Mouse (Mus musculus) heart, embryonic 12.5 days (tissue): ENCODE measurements around the gene Defa28. TPM values are rescaled to one million over a fixed set of nuclear protein-coding genes. Genes with fewer than 3 reads are reported as not detected.
"Not testable (repeated sequence)": the region's sequence is repeated elsewhere in the genome, so short reads cannot be mapped to it uniquely, and the experiment has no call there.

Experiments
- ATAC-seq: fragments of 200-750 bp; cut with Nextera tagmentation; 2 replicates; pipeline ENCODE4 v1.8.0; 2017; ENCODE audit warnings: moderate TSS enrichment, moderate library complexity; ENCODE audit not compliant: insufficient number of reproducible peaks, low FRiP score
- H3K27ac ChIP-seq: fragments of 300-500 bp; sonication (generic); 2 replicates; pipeline ENCODE4 v1.5.1; 2016; ENCODE audit warnings: mild to moderate bottlenecking, moderate library complexity; ENCODE audit not compliant: poor library complexity, severe bottlenecking
- H3K27me3 ChIP-seq: fragments of 300-500 bp; sonication (generic); replicated peaks from 2 replicates; pipeline ENCODE4 v1.6.1; 2016; ENCODE audit warnings: mild to moderate bottlenecking, moderate library complexity
- H3K36me3 ChIP-seq: fragments of 300-500 bp; sonication (generic); 2 replicates; pipeline ENCODE4 v1.6.1; 2016; ENCODE audit warnings: mild to moderate bottlenecking, moderate library complexity
- H3K4me1 ChIP-seq: fragments of 300-500 bp; sonication (generic); replicated peaks from 2 replicates; pipeline ENCODE4 v1.6.1; 2016; ENCODE audit warnings: mild to moderate bottlenecking
- H3K4me2 ChIP-seq: fragments of 300-500 bp; sonication (generic); 2 replicates; pipeline ENCODE4 v1.6.1; 2016; ENCODE audit warnings: mild to moderate bottlenecking, moderate library complexity
- H3K4me3 ChIP-seq: fragments of 300-500 bp; sonication (generic); 2 replicates; pipeline ENCODE4 v1.5.1; 2016; ENCODE audit warnings: mild to moderate bottlenecking
- H3K9ac ChIP-seq: fragments of 300-500 bp; sonication (generic); 2 replicates; pipeline ENCODE4 v1.6.1; 2016; ENCODE audit warnings: mild to moderate bottlenecking, moderate library complexity
- H3K9me3 ChIP-seq: fragments of 300-500 bp; sonication (generic); replicated peaks from 2 replicates; pipeline ENCODE4 v1.6.1; 2016; ENCODE audit warnings: mild to moderate bottlenecking, moderate library complexity
- WGBS: fragments of 180-500 bp; shearing (Covaris S2); methylation state at CpG from one replicate; pipeline ENCODE4 v1.1.7; 2016; 5-methylcytosine and 5-hydroxymethylcytosine counted together
- polyA plus RNA-seq: library from polyadenylated mRNA; unstranded; fragments of >200 nt; fragmentation: Nextera tagmentation; extraction: Ambion mirVana; gene quantifications from 2 replicates; pipeline ENCODE4 v1.2.1, GENCODE M21; 2016

The Defa28 gene
- polyA plus RNA-seq, result not detected in 2 replicates

- not testable (repeated sequence) for ATAC-seq, H3K36me3 ChIP-seq, H3K4me1 ChIP-seq, H3K4me2 ChIP-seq, H3K9me3 ChIP-seq, H3K27ac ChIP-seq, H3K27me3 ChIP-seq, H3K4me3 ChIP-seq, H3K9ac ChIP-seq
- WGBS, result no CpG with 5 or more reads among the region's 1 CpGs
Observed at GRCm38 (mm10) chr8:21582706-21583105, at the start of gene Defa28. Gene Defa28, plus strand, starts transcription at chr8:21583006.

- H3K4me1 ChIP-seq, H3K27me3 ChIP-seq, H3K27ac ChIP-seq, ATAC-seq, H3K4me2 ChIP-seq, H3K9me3 ChIP-seq, H3K36me3 ChIP-seq, H3K9ac ChIP-seq, H3K4me3 ChIP-seq: not testable (repeated sequence)
- WGBS, result no CpG with 5 or more reads among the region's 1 CpGs
Observed at GRCm38 (mm10) chr8:21565086-21565485, 17.7 kb upstream of the Defa28 start, which contains the start of gene Defa37. Gene Defa37, plus strand, starts transcription at chr8:21565386.

- WGBS, result no CpG with 5 or more reads among the region's 1 CpGs
Observed at GRCm38 (mm10) chr8:21594408-21594807, 11.6 kb downstream of the Defa28 start, which contains the start of gene Gm7861. Gene Gm7861, minus strand, starts transcription at chr8:21594508.

GRCm38 (mm10) chr8:21617883-21618282 lies 35.1 kb downstream of the Defa28 start, which contains the start of gene Defa26:
Gene Defa26, plus strand, starts transcription at chr8:21618183.
- not testable (repeated sequence) for H3K27me3 ChIP-seq, H3K4me1 ChIP-seq, H3K36me3 ChIP-seq, H3K9me3 ChIP-seq, H3K9ac ChIP-seq, ATAC-seq, H3K27ac ChIP-seq, H3K4me3 ChIP-seq, H3K4me2 ChIP-seq
- 70% methylated on average over 1 of the region's 1 CpGs for WGBS

More at GRCm38 (mm10) chr8:21594408-21594807, 11.6 kb downstream of the Defa28 start, which contains the start of gene Gm7861:
- ATAC-seq, H3K27ac ChIP-seq, H3K9me3 ChIP-seq, H3K4me2 ChIP-seq, H3K36me3 ChIP-seq, H3K4me3 ChIP-seq, H3K4me1 ChIP-seq, H3K27me3 ChIP-seq, H3K9ac ChIP-seq: not testable (repeated sequence)

Other genes with a start within 250 kb of the Defa28 start
- not detected in 2 replicates for gene Defa2, start 204.5 kb upstream of the Defa28 start, polyA plus RNA-seq
- gene Defa33, start 191.2 kb upstream of the Defa28 start, polyA plus RNA-seq, result not detected in 2 replicates
- gene Defa36, start 155.6 kb upstream of the Defa28 start, polyA plus RNA-seq, result not detected in 2 replicates
- gene Gm7849, start 126.4 kb upstream of the Defa28 start, polyA plus RNA-seq, result not detected in 2 replicates
- gene Defa20, start 73.7 kb upstream of the Defa28 start, polyA plus RNA-seq, result not detected in 2 replicates
- not detected in 2 replicates for gene Defa32, start 54.0 kb upstream of the Defa28 start, polyA plus RNA-seq
- not detected in 2 replicates for gene Defa37, start 17.6 kb upstream of the Defa28 start, polyA plus RNA-seq
- not detected in 2 replicates for gene Gm7861, start 11.5 kb downstream of the Defa28 start, polyA plus RNA-seq
- not detected in 2 replicates for gene Defa26, start 35.2 kb downstream of the Defa28 start, polyA plus RNA-seq
- not detected in 2 replicates for gene Defa17, start 72.8 kb downstream of the Defa28 start, polyA plus RNA-seq
- not detected in 2 replicates for gene Defa34, start 82.8 kb downstream of the Defa28 start, polyA plus RNA-seq
- not detected in 2 replicates for gene AY761184, start 120.6 kb downstream of the Defa28 start, polyA plus RNA-seq
- not detected in 2 replicates for gene Defa24, start 151.5 kb downstream of the Defa28 start, polyA plus RNA-seq
- gene Defb50, start 240.5 kb downstream of the Defa28 start, polyA plus RNA-seq, result not detected in 2 replicates